In genomic region chr13:69545019-69545418, GRCm38 (mm10) we compare ENCODE assay signal across 8 mouse cellular contexts. TPM values are rescaled to one million over a fixed set of nuclear protein-coding genes. Genes with fewer than 3 reads are reported as not detected.
DNase-seq lines count a peak whose midpoint lies in the region; ATAC-seq lines count a peak whose summit lies in the region.

No protein-coding gene starts in this region.

- ATAC-seq in monocyte, adult 5-6 weeks (replicated peaks; ENCODE audit: insufficient number of reproducible peaks, low FRiP score, low TSS enrichment, poor library complexity, severe bottlenecking): peak; percentile 64; the same call in 1 of the 2 replicates

- DNase-seq in adrenal gland, postnatal 36 days: peak; percentile 28 to 58
- DNase-seq in adrenal gland, adult 2 months: no peak
- peak; percentile 58 for DNase-seq in 416B (ENCODE audit: low read depth)
- DNase-seq in c-Kit-positive CD71-positive TER-119-negative erythroid progenitor cells, embryonic 14.5 days (ENCODE audit: low read depth): peak; percentile 34
- peak; percentile 62 for DNase-seq in kidney, postnatal 14 days
- DNase-seq in frontal cortex, postnatal 10 days (ENCODE audit: low spot score in 2 of 2): no peak
- DNase-seq in gastrocnemius, postnatal 25 days: no peak

RNA-seq across cellular contexts. Expression of gene Tent4a, which starts 10.6 kb away (rescaled TPM):
- 10 to 100 TPM; 23.2 to 25.3 TPM for total RNA-seq in adrenal gland, postnatal 36 days (2021)
- total RNA-seq in adrenal gland, adult 2 months (2021): 10 to 100 TPM; 18.8 to 18.9 TPM
- polyA plus RNA-seq in adrenal gland, adult 2 months (2012; rRNA removed): 22.7 and 24.0 TPM in 2 replicates
- total RNA-seq in monocyte, adult 5-6 weeks (2017): 4.9 to 16.1 TPM (median 9.2 TPM) in 3 replicates
- total RNA-seq in gastrocnemius, postnatal 25 days (2021): 1 to 10 TPM; 6.0 to 6.2 TPM

RNA-seq across cellular contexts. Expression of gene Nsun2, which starts 11.5 kb away (rescaled TPM):
- total RNA-seq in adrenal gland, postnatal 36 days (2021): 10 to 100 TPM; 83.1 to 94.4 TPM
- total RNA-seq in adrenal gland, adult 2 months (2021): 100 to 1,000 TPM in 1 of 2 experiments, 10 to 100 TPM in 1; 92.2 to 113 TPM
- polyA plus RNA-seq in adrenal gland, adult 2 months (2012; rRNA removed): 22.7 and 31.0 TPM in 2 replicates
- total RNA-seq in monocyte, adult 5-6 weeks (2017): 73.1 to 84.0 TPM (median 80.0 TPM) in 3 replicates
- 10 to 100 TPM; 37.8 to 39.2 TPM for total RNA-seq in gastrocnemius, postnatal 25 days (2021)

Comparison
In these comparisons a context has a peak if more than half of its experiments do, and no peak if none do; other contexts are left out.
1. DNase-seq: peak in adrenal gland, postnatal 36 days (2 of 2), 416B (single experiment), c-Kit-positive CD71-positive TER-119-negative erythroid progenitor cells, embryonic 14.5 days (single experiment) and kidney, postnatal 14 days (single experiment); none in adrenal gland, adult 2 months (single experiment), frontal cortex, postnatal 10 days (0 of 2) and gastrocnemius, postnatal 25 days (single experiment).